Mouse (Mus musculus) MEL (cell line): ENCODE measurements at regions not wholly inside any gene's neighbourhood (a gene's known extent, or its start where the extent isn't known, plus 50 kb on each side); places are given as distances from the start of the nearest gene placed in this dataset.

ENCODE experiments used
- DNase-seq: peaks from one replicate; pipeline ENCODE4 v3.0.0; 2011; ENCODE audit warnings: low read depth, low spot score
- H3K27ac ChIP-seq: 2 replicates; pipeline ENCODE4 v1.5.1; 2012; ENCODE audit warnings: low read depth, mild to moderate bottlenecking, control low read depth, low read length, moderate library complexity; ENCODE audit not compliant: control insufficient read depth
- H3K27me3 ChIP-seq, 2 experiments: fragments of 150-350 bp in 1 of 2; sonication (generic) in 1 of 2; 2 replicates each; pipeline ENCODE4 v1.6.1; 2012; ENCODE audit warnings: low read length in 2 of 2, mild to moderate bottlenecking in 2 of 2, improper control_type of control experiment in 1 of 2, moderate library complexity in 1 of 2; ENCODE audit not compliant: insufficient read depth in 2 of 2, control insufficient read depth in 1 of 2
- H3K36me3 ChIP-seq, 2 experiments: 2 replicates each; pipeline ENCODE4 v1.6.1; 2012 to 2014; ENCODE audit warnings: low read length in 2 of 2, improper control_type of control experiment in 1 of 2, inconsistent platforms in 1 of 2, mild to moderate bottlenecking in 1 of 2; ENCODE audit not compliant: insufficient read depth in 2 of 2, control insufficient read depth in 1 of 2
- H3K4me1 ChIP-seq, 2 experiments: fragments of 150-350 bp in 1 of 2; sonication (generic) in 1 of 2; 2 replicates each; pipeline ENCODE4 v1.6.1; 2012; ENCODE audit warnings: low read length in 2 of 2, improper control_type of control experiment in 1 of 2, mild to moderate bottlenecking in 1 of 2; ENCODE audit not compliant: insufficient read depth in 2 of 2, control insufficient read depth in 1 of 2
- H3K4me3 ChIP-seq, 2 experiments: fragments of 150-350 bp in 1 of 2; sonication (generic) in 1 of 2; 2 replicates each; pipeline ENCODE4 v1.5.1; 2012; ENCODE audit warnings: low read depth in 2 of 2, low read length in 2 of 2, mild to moderate bottlenecking in 2 of 2, moderate library complexity in 2 of 2, control low read depth in 1 of 2, improper control_type of control experiment in 1 of 2; ENCODE audit not compliant: control insufficient read depth in 1 of 2, insufficient read depth in 1 of 2
- H3K79me2 ChIP-seq: 2 replicates; pipeline ENCODE4 v1.6.1; 2012; ENCODE audit warnings: mild to moderate bottlenecking, low read length, moderate library complexity; ENCODE audit not compliant: control insufficient read depth, poor library complexity, insufficient read depth
- H3K9ac ChIP-seq: 2 replicates; pipeline ENCODE4 v1.6.1; 2012; ENCODE audit warnings: low read depth, mild to moderate bottlenecking, control low read depth, low read length, moderate library complexity; ENCODE audit not compliant: control insufficient read depth, poor library complexity, severe bottlenecking
- H3K9me3 ChIP-seq: fragments of 150-350 bp; sonication (generic); replicated peaks from 2 replicates; pipeline ENCODE4 v1.6.1; 2012; ENCODE audit warnings: mild to moderate bottlenecking, low read length, improper control_type of control experiment, moderate library complexity; ENCODE audit not compliant: insufficient read depth
- BHLHE40 ChIP-seq: IDR thresholded peaks from 2 replicates; pipeline ENCODE4 v1.6.1; 2012; ENCODE audit warnings: low read depth, mild to moderate bottlenecking, inconsistent platforms, low read length, improper control_type of control experiment, borderline replicate concordance
- CHD2 ChIP-seq: IDR thresholded peaks from 2 replicates; pipeline ENCODE4 v1.6.1; 2011; ENCODE audit warnings: low read length, improper control_type of control experiment
- CTCF ChIP-seq, 3 experiments: IDR thresholded peaks in 2 of 3; conservative IDR thresholded peaks in 1 of 3; 2 replicates each; pipeline ENCODE4 v1.5.1; 2011 to 2012; ENCODE audit warnings: low read length in 3 of 3, low read depth in 2 of 3, mild to moderate bottlenecking in 2 of 3, improper control_type of control experiment in 1 of 3, inconsistent platforms in 1 of 3, mixed read lengths in 1 of 3, moderate library complexity in 1 of 3; ENCODE audit not compliant: control insufficient read depth in 1 of 3, insufficient read depth in 1 of 3, poor library complexity in 1 of 3, severe bottlenecking in 1 of 3
- EP300 ChIP-seq, 2 experiments: IDR thresholded peaks; 2 replicates each; pipeline ENCODE4 v1.6.1; 2011; ENCODE audit warnings: improper control_type of control experiment in 2 of 2, low read length in 2 of 2, low read depth in 1 of 2, mild to moderate bottlenecking in 1 of 2
- ETS1 ChIP-seq: IDR thresholded peaks from 2 replicates; pipeline ENCODE4 v1.6.1; 2012; ENCODE audit warnings: low read depth, mild to moderate bottlenecking, inconsistent platforms, low read length, improper control_type of control experiment, moderate library complexity
- GATA1 ChIP-seq: IDR thresholded peaks from 2 replicates; pipeline ENCODE4 v1.6.1; 2011; ENCODE audit warnings: low read depth, low read length, improper control_type of control experiment
- HCFC1 ChIP-seq: IDR thresholded peaks from 2 replicates; pipeline ENCODE4 v1.6.1; 2012; ENCODE audit warnings: low read depth, mild to moderate bottlenecking, inconsistent platforms, low read length, improper control_type of control experiment, moderate library complexity
- JUND ChIP-seq: IDR thresholded peaks from 2 replicates; pipeline ENCODE4 v1.6.1; 2011; ENCODE audit warnings: low read depth, mild to moderate bottlenecking, improper control_type of control experiment, low read length
- MEF2A ChIP-seq: IDR thresholded peaks from 2 replicates; pipeline ENCODE4 v1.6.1; 2014; ENCODE audit warnings: low read depth, mild to moderate bottlenecking, inconsistent platforms, low read length, improper control_type of control experiment; ENCODE audit not compliant: poor library complexity, insufficient replicate concordance, severe bottlenecking; ENCODE audit errors: extremely low read depth
- MXI1 ChIP-seq: IDR thresholded peaks from 2 replicates; pipeline ENCODE4 v1.6.1; 2011; ENCODE audit warnings: mild to moderate bottlenecking, low read depth, low read length, improper control_type of control experiment
- MYB ChIP-seq: IDR thresholded peaks from 2 replicates; pipeline ENCODE4 v1.6.1; 2011; ENCODE audit warnings: mild to moderate bottlenecking, low read depth, low read length, improper control_type of control experiment
- MYC ChIP-seq: IDR thresholded peaks from 2 replicates; pipeline ENCODE4 v1.6.1; 2011; ENCODE audit warnings: low read depth, mild to moderate bottlenecking, low read length, improper control_type of control experiment, moderate library complexity
- POLR2A ChIP-seq, 2 experiments: IDR thresholded peaks; 2 replicates each; pipeline ENCODE4 v1.6.1; 2011 to 2012; ENCODE audit warnings: low read length in 2 of 2, mild to moderate bottlenecking in 2 of 2, control low read depth in 1 of 2, improper control_type of control experiment in 1 of 2, low read depth in 1 of 2, moderate library complexity in 1 of 2; ENCODE audit not compliant: control insufficient read depth in 1 of 2, insufficient read depth in 1 of 2, poor library complexity in 1 of 2
- POLR2AphosphoS2 ChIP-seq: IDR thresholded peaks from 2 replicates; pipeline ENCODE4 v1.6.1; 2011; ENCODE audit warnings: low read length, improper control_type of control experiment
- POLR2AphosphoS5 ChIP-seq: IDR thresholded peaks from 2 replicates; pipeline ENCODE4 v1.6.1; 2012; ENCODE audit warnings: low read depth, borderline replicate concordance, mild to moderate bottlenecking, inconsistent platforms, low read length, moderate library complexity, mixed read lengths
- SIN3A ChIP-seq: IDR thresholded peaks from 2 replicates; pipeline ENCODE4 v1.6.1; 2012; ENCODE audit warnings: low read length, improper control_type of control experiment, inconsistent platforms
- TBP ChIP-seq: IDR thresholded peaks from 2 replicates; pipeline ENCODE4 v1.8.0; 2011; ENCODE audit warnings: low read depth, low read length, improper control_type of control experiment
- UBTF ChIP-seq: IDR thresholded peaks from 2 replicates; pipeline ENCODE4 v1.6.1; 2012; ENCODE audit warnings: low read depth, mild to moderate bottlenecking, inconsistent platforms, low read length, improper control_type of control experiment, moderate library complexity, borderline replicate concordance; ENCODE audit not compliant: insufficient read depth
- USF1 ChIP-seq: IDR thresholded peaks from 2 replicates; pipeline ENCODE4 v1.6.1; 2014; ENCODE audit warnings: low read depth, mild to moderate bottlenecking, inconsistent platforms, low read length, improper control_type of control experiment, moderate library complexity
- ZC3H11A ChIP-seq: IDR thresholded peaks from 2 replicates; pipeline ENCODE4 v1.6.1; 2012; ENCODE audit warnings: low read depth, mild to moderate bottlenecking, inconsistent platforms, low read length, improper control_type of control experiment
- ZMIZ1 ChIP-seq: IDR thresholded peaks from 2 replicates; pipeline ENCODE4 v1.6.1; 2012; ENCODE audit warnings: low read depth, mild to moderate bottlenecking, inconsistent platforms, low read length, improper control_type of control experiment, moderate library complexity
- ZNF384 ChIP-seq: IDR thresholded peaks from 2 replicates; pipeline ENCODE4 v1.6.1; 2012; ENCODE audit warnings: low read depth, mild to moderate bottlenecking, inconsistent platforms, low read length, improper control_type of control experiment

- Histone ChIP-seq H3K9me3 (no peaks in the 10 kb centered on the region), H3K4me3 (no peak overlapping the region), H3K4me1 (no peaks in the 10 kb centered on the region), H3K36me3 (no peaks in the 10 kb centered on the region), H3K9ac (no peak overlapping the region), H3K27ac (no peak overlapping the region), H3K27me3 (no peaks in the 10 kb centered on the region), H3K79me2 (no peaks in the 10 kb centered on the region)
- no peak for TF ChIP-seq CTCF (IDR thresholded peaks at IDR 0.05 in 2 of 3, conservative IDR thresholded peaks at IDR 0.05 in 1 of 3; ENCODE audit: control insufficient read depth in 1 of 3, insufficient read depth in 1 of 3, low read depth in 2 of 3, low read length in 3 of 3, poor library complexity in 1 of 3, severe bottlenecking in 1 of 3)
- no peak for TF ChIP-seq HCFC1
- TF ChIP-seq UBTF = no peak
- no peak for TF ChIP-seq EP300 (IDR thresholded peaks at IDR 0.05; ENCODE audit: low read depth in 1 of 2, low read length in 2 of 2)
- TF ChIP-seq SIN3A = no peak
- no peak for TF ChIP-seq BHLHE40
- TF ChIP-seq JUND = no peak
- no peak for TF ChIP-seq MYB
- TF ChIP-seq ZNF384 = no peak
- no peak for TF ChIP-seq ZMIZ1
- no peak for TF ChIP-seq CHD2
- TF ChIP-seq USF1 = no peak
- TF ChIP-seq GATA1 = no peak
- TF ChIP-seq MXI1 = no peak
- TF ChIP-seq MEF2A = no peak
- no peak for TF ChIP-seq ZC3H11A
- DNase-seq = no peak
Measured at GRCm38 (mm10) chr12:8412125-8412524, 87.7 kb downstream of the Rhob start.

GRCm38 (mm10) chr12:8410410-8411341 is 89.1 kb downstream of the Rhob start:
- H3K36me3 ChIP-seq = no peaks in the 10 kb centered on the region
- TF ChIP-seq CTCF (IDR thresholded peaks at IDR 0.05 in 2 of 3, conservative IDR thresholded peaks at IDR 0.05 in 1 of 3; ENCODE audit: control insufficient read depth in 1 of 3, insufficient read depth in 1 of 3, low read depth in 2 of 3, low read length in 3 of 3, poor library complexity in 1 of 3, severe bottlenecking in 1 of 3) (no peak), POLR2A (IDR thresholded peaks at IDR 0.05; ENCODE audit: control insufficient read depth in 1 of 2, insufficient read depth in 1 of 2, low read depth in 1 of 2, low read length in 2 of 2, poor library complexity in 1 of 2) (no peak), BHLHE40 (no peak), POLR2AphosphoS5 (no peak), TBP (no peak), GATA1 (no peak), ETS1 (no peak), POLR2AphosphoS2 (no peak), MYC (no peak)
- H3K27ac ChIP-seq = no peak overlapping the region
- no peak for DNase-seq
- no peaks in the 10 kb centered on the region for H3K79me2 ChIP-seq
- H3K4me3 ChIP-seq = no peak overlapping the region
- no peak overlapping the region for H3K9ac ChIP-seq
- no peaks in the 10 kb centered on the region for H3K27me3 ChIP-seq
- H3K9me3 ChIP-seq = no peaks in the 10 kb centered on the region
- H3K4me1 ChIP-seq = no peaks in the 10 kb centered on the region
